Mouse (Mus musculus) liver, adult 2 months (tissue): ENCODE results near the gene Ppm1h. TPM values are rescaled to one million over a fixed set of nuclear protein-coding genes. Genes with fewer than 3 reads are reported as not detected.

ENCODE experiments used
- DNase-seq: peaks from one replicate; pipeline ENCODE4 v3.0.0-alpha.2; 2011; ENCODE audit warnings: low read depth, low spot score; ENCODE audit errors: extremely low read depth
- H3K27ac ChIP-seq: fragments of 200-500 bp; replicated peaks from 2 replicates; pipeline ENCODE4 v1.5.1; 2012; ENCODE audit warnings: low read depth, mild to moderate bottlenecking, control low read depth, inconsistent platforms, low read length; ENCODE audit not compliant: insufficient read depth
- H3K27me3 ChIP-seq: fragments of 200-500 bp; 2 replicates; pipeline ENCODE4 v1.6.1; 2012; ENCODE audit warnings: mild to moderate bottlenecking, moderate library complexity, low read length, inconsistent platforms; ENCODE audit not compliant: control insufficient read depth, insufficient read depth
- H3K36me3 ChIP-seq: fragments of 200-500 bp; 2 replicates; pipeline ENCODE4 v1.6.1; 2012; ENCODE audit warnings: low read length, inconsistent platforms; ENCODE audit not compliant: control insufficient read depth, insufficient read depth
- H3K4me1 ChIP-seq: fragments of 200-500 bp; 2 replicates; pipeline ENCODE4 v1.6.1; 2011; ENCODE audit warnings: low read length; ENCODE audit not compliant: control insufficient read depth, insufficient read depth
- H3K4me3 ChIP-seq: fragments of 200-500 bp; 2 replicates; pipeline ENCODE4 v1.5.1; 2011; ENCODE audit warnings: low read depth, mild to moderate bottlenecking, control low read depth, low read length, moderate library complexity; ENCODE audit not compliant: insufficient read depth
- H3K79me2 ChIP-seq: fragments of 200-500 bp; 2 replicates; pipeline ENCODE4 v1.6.1; 2012; ENCODE audit warnings: inconsistent platforms, mild to moderate bottlenecking, low read length, moderate library complexity; ENCODE audit not compliant: control insufficient read depth, insufficient read depth
- H3K9ac ChIP-seq: fragments of 200-500 bp; 2 replicates; pipeline ENCODE4 v1.6.1; 2012; ENCODE audit warnings: low read depth, mild to moderate bottlenecking, control low read depth, inconsistent platforms, low read length
- CTCF ChIP-seq: fragments of 200-500 bp; IDR thresholded peaks from 2 replicates; pipeline ENCODE4 v1.5.1; 2011; ENCODE audit warnings: low read depth, low read length, control low read depth
- POLR2A ChIP-seq: fragments of 200-500 bp; IDR thresholded peaks from 2 replicates; pipeline ENCODE4 v1.6.1; 2011; ENCODE audit warnings: low read length, control low read depth; ENCODE audit not compliant: insufficient read depth; ENCODE audit errors: extremely low read depth
- WGBS: fragments of 180-500 bp; shearing (Covaris S2); methylation state at CpG from one replicate; pipeline ENCODE4 v1.1.7; 2018; 5-methylcytosine and 5-hydroxymethylcytosine counted together
- polyA plus RNA-seq: library from polyadenylated mRNA; depleted of rRNA; stranded (reverse); fragments of >200 nt; gene quantifications from 2 replicates; pipeline ENCODE4 v1.2.3, GENCODE M21; 2012
- total RNA-seq: library from RNA; depleted of rRNA; stranded (reverse); fragments of >200 nt; gene quantifications from 2 replicates; pipeline ENCODE4 v1.2.3, GENCODE M21; 2014

Gene Ppm1h
- total and polyA plus RNA-seq, 2 experiments = 1.5 to 3.7 TPM

GRCm38 (mm10) chr10:122779351-122779750 lies 100.8 kb downstream of the Ppm1h start:
- Histone ChIP-seq H3K4me3 (no peak overlapping the region), H3K36me3 (no peaks in the 10 kb centered on the region), H3K4me1 (no peaks in the 10 kb centered on the region), H3K27me3 (no peaks in the 10 kb centered on the region), H3K9ac (no peak overlapping the region), H3K79me2 (no peaks in the 10 kb centered on the region), H3K27ac (no peak overlapping the region)
- 34% methylated on average over 12 of the region's 12 CpGs for WGBS
- no peak for DNase-seq
- no peak for TF ChIP-seq POLR2A
- no peak for TF ChIP-seq CTCF

GRCm38 (mm10) chr10:122782755-122783154 lies 104.2 kb downstream of the Ppm1h start:
- 18% methylated on average over 4 of the region's 4 CpGs for WGBS
- no peak for TF ChIP-seq CTCF
- TF ChIP-seq POLR2A = no peak
- no peak overlapping the region for H3K27ac ChIP-seq

GRCm38 (mm10) chr10:122789648-122790170 lies 111.1 kb downstream of the Ppm1h start:
- WGBS = 72% methylated on average over 12 of the region's 12 CpGs
- Histone ChIP-seq H3K4me1 (no peaks in the 10 kb centered on the region), H3K27ac (no peak overlapping the region), H3K79me2 (no peaks in the 10 kb centered on the region), H3K27me3 (no peaks in the 10 kb centered on the region), H3K36me3 (no peaks in the 10 kb centered on the region), H3K9ac (no peak overlapping the region), H3K4me3 (no peak overlapping the region)
- TF ChIP-seq CTCF (no peak), POLR2A (no peak)
- no peak for DNase-seq

More at GRCm38 (mm10) chr10:122782755-122783154, 104.2 kb downstream of the Ppm1h start:
- DNase-seq = peak; percentile 40
- no peaks in the 10 kb centered on the region for H3K4me1 ChIP-seq
- H3K9ac ChIP-seq = no peak overlapping the region
- H3K79me2 ChIP-seq = no peaks in the 10 kb centered on the region
- H3K4me3 ChIP-seq = no peak overlapping the region
- no peaks in the 10 kb centered on the region for H3K27me3 ChIP-seq
- no peaks in the 10 kb centered on the region for H3K36me3 ChIP-seq

- 39% methylated on average over 21 of the region's 21 CpGs for WGBS
- Histone ChIP-seq H3K27ac (no peak overlapping the region), H3K9ac (no peak overlapping the region), H3K36me3 (no peaks in the 10 kb centered on the region), H3K27me3 (no peaks in the 10 kb centered on the region), H3K79me2 (no peaks in the 10 kb centered on the region), H3K4me1 (no peaks in the 10 kb centered on the region), H3K4me3 (no peak overlapping the region)
- no peak for DNase-seq
- no peak for TF ChIP-seq CTCF
- no peak for TF ChIP-seq POLR2A
Observed at GRCm38 (mm10) chr10:122792021-122792966, 113.7 kb downstream of the Ppm1h start.

GRCm38 (mm10) chr10:122793193-122793592 lies 114.6 kb downstream of the Ppm1h start:
- 88% methylated on average over 11 of the region's 11 CpGs for WGBS
- Histone ChIP-seq H3K36me3 (no peaks in the 10 kb centered on the region), H3K4me1 (no peaks in the 10 kb centered on the region), H3K4me3 (no peak overlapping the region), H3K27me3 (no peaks in the 10 kb centered on the region), H3K79me2 (no peaks in the 10 kb centered on the region), H3K27ac (no peak overlapping the region), H3K9ac (no peak overlapping the region)
- TF ChIP-seq POLR2A (no peak), CTCF (no peak)
- DNase-seq = no peak
